Mouse (Mus musculus) forelimb bud, embryonic 11.5 days (tissue): ENCODE data around the gene Tmem53.

Experiments
- DNase-seq: peaks from one replicate; pipeline ENCODE4 v3.0.0-alpha.2; 2012; ENCODE audit warnings: low read depth, low spot score

Tmem53 gene

DNA sequence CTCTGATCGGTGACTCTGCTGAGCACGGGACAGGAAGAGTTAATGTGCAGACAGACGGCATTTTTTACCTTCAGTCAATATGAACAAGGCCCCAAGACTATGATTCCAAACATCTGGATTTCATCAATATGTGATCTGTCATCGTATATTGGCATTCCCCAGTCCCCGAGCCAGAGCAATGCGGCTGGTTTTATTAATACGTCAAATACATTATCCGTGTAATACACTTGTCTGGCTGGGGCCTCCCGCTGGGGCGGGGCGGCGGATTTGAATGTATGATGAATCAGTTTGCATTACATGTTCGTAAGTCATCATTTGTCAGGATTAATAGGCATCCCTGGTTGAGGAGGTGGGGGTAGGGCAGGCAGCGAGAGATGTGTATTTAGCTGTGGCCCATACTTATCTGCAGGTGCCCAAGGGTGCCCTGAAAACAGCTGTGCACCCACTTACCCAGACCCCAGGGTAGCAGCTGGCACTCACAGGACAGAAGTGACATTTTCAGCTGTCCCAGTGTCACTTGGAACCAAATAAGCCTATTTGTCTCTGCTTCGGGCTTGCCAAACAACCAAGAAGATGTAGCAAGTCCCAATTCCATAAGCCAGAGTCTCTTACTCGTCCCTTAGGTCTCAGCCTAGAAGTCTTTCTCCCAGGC lies 63.2 kb downstream of the Tmem53 start:
- DNase-seq, result peak; percentile 54

DNA sequence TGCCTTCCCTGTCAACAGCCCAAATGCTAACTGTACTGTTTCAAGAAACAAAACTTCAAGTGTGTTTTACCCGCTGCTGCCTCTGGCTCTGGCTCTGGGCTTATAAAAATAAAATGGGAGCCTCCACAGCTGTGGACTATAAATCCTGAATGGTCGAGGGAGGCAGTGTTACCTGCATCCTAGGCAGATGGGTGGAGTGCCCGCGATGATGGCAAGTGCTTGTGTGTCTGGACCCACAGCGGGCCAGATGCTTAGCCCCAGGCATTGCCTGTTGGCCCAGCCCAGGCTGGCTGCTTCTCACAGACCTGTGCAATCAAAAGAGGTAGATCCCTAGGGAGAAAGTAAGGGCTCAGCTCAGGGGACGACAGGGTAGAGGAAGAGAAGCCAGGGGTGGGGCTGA lies 65.0 kb downstream of the Tmem53 start:
- DNase-seq, result peak; percentile 51

DNA sequence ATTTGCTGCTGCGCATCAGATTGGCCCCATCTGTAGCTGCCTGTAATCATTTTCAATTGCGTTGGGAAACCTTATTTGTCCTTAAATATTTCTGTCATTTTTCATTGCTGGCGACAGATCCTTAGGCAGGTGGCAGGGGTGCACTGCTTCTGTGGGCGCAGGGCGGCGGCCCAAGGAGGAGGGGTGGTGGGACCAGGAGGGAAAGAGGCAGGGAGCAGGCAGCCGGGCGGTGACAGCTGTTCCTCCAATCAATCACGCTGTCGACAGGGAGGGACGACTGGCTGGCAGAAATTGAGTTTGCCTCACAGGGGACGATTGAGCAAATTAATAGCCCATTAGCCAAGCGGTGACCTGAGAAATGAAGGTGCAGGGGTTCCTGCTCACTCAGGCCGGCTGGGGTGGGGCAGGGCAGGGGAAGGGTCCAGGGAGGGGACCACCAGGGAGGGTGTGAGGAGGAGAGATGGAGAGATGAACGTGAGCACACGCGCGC lies 66.0 kb downstream of the Tmem53 start:
- DNase-seq, result no peak
